Mouse (Mus musculus) gastrocnemius, adult 2 months (tissue): ENCODE data around the gene Irf5. TPM values are rescaled to one million over a fixed set of nuclear protein-coding genes. Genes with fewer than 3 reads are reported as not detected.

Source experiments
- DNase-seq: peaks from one replicate; pipeline ENCODE4 v3.0.0; 2022
- H3K27ac ChIP-seq: fragments of 200-600 bp; 2 replicates; pipeline ENCODE4 v1.8.1; 2022; ENCODE audit warnings: mild to moderate bottlenecking
- H3K4me3 ChIP-seq: fragments of 200-600 bp; 2 replicates; pipeline ENCODE4 v1.8.1; 2022; ENCODE audit warnings: mild to moderate bottlenecking, moderate library complexity
- CTCF ChIP-seq: fragments of 200-600 bp; IDR thresholded peaks from 2 replicates; pipeline ENCODE4 v1.8.1; 2022; ENCODE audit warnings: antibody characterized with exemption, mild to moderate bottlenecking, moderate library complexity
- intact Hi-C: fragments of 180-260 bp; cut with DNase I; formaldehyde crosslinking; loops from one replicate; pipeline ENCODE4 v1.15.1; 2025
- total RNA-seq, 2 experiments: library from RNA; stranded (reverse); gene quantifications; 2 replicates each; pipeline ENCODE4 v1.2.3; 2021

Irf5 gene
- total RNA-seq, 2 experiments from 2014 or later = 1.1 to 3.8 TPM

- Histone ChIP-seq H3K4me3 (peak within 1 kb of the TSS; percentile 72), H3K27ac (peak within 1 kb of the TSS; percentile 54; the same call in 1 of the 2 replicates)
- peak; percentile 55 for DNase-seq
- intact Hi-C loops = no loop called here
- no peak for TF ChIP-seq CTCF
Observed at GRCm38 (mm10) chr6:29507447-29508309, 18.7 kb upstream of the Irf5 start, which contains the start of gene Kcp. Gene Kcp, minus strand, starts transcription at chr6:29507952.

- intact Hi-C loops = no loop called here
- TF ChIP-seq CTCF = no peak
- H3K27ac ChIP-seq = peak overlapping the region; percentile 43; the same call in 1 of the 2 replicates
- peak; percentile 61 for DNase-seq
- H3K4me3 ChIP-seq = no peak overlapping the region
Observed at GRCm38 (mm10) chr6:29509086-29509485, 17.3 kb upstream of the Irf5 start.

DNA sequence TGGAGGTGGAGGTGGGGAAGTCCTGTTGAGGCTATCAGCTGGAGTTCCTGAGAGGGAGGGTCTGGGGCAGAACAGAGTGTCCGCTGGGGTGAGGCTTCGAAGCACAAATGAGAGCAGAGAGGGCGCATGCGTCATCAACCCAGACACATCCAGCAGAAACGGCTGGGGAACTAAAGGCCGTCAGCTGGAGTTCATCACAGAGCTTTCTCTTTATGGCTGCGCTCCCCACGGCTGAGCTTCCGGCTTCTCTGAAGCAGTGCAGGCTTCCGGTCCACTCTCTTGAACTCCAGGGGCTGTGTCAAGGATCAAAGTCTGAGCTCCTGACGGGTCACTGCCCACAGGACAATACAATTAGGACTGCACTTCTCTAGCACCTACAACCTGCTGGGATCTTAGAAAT is 13.1 kb upstream of the Irf5 start:
- intact Hi-C loops = no loop called here
- Histone ChIP-seq H3K27ac (peak overlapping the region; percentile 69), H3K4me3 (peak overlapping the region; percentile 50)
- peak; percentile 49 for DNase-seq
- TF ChIP-seq CTCF = no peak

DNA sequence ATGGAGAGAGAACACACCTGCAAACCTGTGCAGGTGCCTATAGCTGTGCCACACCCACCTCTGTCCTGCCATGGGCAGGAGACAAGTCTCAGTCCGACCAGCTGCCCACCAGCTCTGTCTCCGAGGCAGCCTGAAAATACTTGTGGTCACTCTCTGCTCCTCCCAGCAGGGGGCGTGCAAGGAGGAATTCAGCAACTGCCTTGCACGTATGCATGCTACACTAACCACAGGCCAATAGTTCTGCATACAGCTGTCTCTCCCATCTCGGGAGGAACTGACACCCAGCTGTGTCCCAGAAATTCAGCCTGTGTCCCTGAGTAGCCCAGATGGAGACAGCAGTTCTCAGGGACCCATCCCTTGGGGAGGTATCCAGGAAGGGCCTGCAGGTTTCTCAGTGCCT is 9.3 kb upstream of the Irf5 start:
- intact Hi-C loops = loop anchor here (2.0 kb wide), 1 partner anchor 132 kb away; no protein-coding TSS in a partner anchor
- Histone ChIP-seq H3K4me3 (no peak overlapping the region), H3K27ac (no peak overlapping the region)
- peak; percentile 86 for TF ChIP-seq CTCF
- DNase-seq = peak; percentile 81

- DNase-seq = no peak
- Histone ChIP-seq H3K27ac (no peak overlapping the region), H3K4me3 (no peak overlapping the region)
- TF ChIP-seq CTCF = no peak
- intact Hi-C loops = no loop called here
Observed at GRCm38 (mm10) chr6:29522626-29523300, 3.7 kb upstream of the Irf5 start.

- no peak for TF ChIP-seq CTCF
- Histone ChIP-seq H3K4me3 (no peak overlapping the region), H3K27ac (peak overlapping the region; percentile 12; the same call in 1 of the 2 replicates)
- intact Hi-C loops = no loop called here
- DNase-seq = no peak
Observed at GRCm38 (mm10) chr6:29523301-29524033, 3.0 kb upstream of the Irf5 start.

- intact Hi-C loops = no loop called here
- peak; percentile 38 for DNase-seq
- Histone ChIP-seq H3K4me3 (no peak overlapping the region), H3K27ac (no peak overlapping the region; the same call in 1 of the 2 replicates)
- TF ChIP-seq CTCF = no peak
Observed at GRCm38 (mm10) chr6:29524034-29524489, 2.4 kb upstream of the Irf5 start.

DNA sequence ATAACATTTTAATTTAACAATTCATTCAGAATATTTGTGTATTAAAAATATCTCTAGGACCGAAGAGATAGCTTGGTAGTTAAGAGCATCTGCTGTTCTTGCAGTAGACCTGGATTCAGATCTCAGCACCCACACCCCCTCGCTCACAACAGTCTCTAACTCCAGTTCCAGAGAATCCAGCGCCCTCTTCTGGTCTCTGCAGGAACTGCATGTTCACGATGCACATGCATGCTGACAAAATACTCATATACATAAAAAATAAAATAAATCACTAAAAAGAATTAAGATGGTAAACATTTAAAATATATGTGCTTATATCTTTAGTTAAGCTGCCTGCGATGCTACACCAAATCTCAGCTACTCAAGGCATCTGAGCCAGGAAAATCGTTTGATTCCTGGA is 1.2 kb upstream of the Irf5 start:
- TF ChIP-seq CTCF = peak; percentile 49
- DNase-seq = no peak
- no peak overlapping the region for H3K4me3 ChIP-seq
- H3K27ac ChIP-seq = no peak overlapping the region
- intact Hi-C loops = no loop called here

DNA sequence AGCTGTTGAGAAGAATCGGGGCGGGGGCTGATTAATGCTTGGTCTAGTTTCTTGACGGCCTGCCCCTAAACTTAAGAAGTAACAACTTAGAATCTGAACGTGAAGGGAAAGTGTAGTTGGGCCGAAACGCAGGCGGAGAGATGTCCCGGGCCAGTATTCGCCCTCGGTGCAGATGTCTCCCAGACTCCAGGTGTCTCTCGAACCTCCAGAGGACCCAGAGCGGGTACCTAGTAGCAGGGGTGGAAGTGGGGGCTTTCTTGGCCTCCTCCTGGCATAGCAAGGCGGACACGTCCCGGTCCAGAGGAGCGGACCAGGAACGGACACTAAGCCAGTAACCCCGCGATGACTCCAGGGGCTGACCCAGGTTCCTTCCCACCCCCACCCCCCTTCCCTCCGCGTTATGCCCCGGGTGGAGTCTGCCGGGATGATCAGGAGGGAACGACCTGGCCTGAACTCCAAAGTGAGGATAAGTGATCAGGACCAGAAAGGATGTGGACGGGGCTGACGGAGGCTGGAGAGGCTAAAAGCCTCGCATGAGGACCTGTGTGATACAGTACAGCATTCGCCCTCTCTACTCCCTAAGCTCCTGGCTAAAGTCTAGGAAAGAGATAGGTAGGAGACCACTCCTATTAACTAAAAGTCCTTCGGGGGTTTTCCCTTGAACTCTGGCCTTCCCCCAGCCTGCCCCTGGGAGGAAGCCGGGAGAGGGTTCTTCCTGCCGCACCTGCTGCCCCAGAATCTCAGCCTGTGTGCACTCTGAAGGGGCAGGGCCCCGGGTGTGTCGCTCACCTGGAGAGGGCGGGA is 1.1 kb downstream of the Irf5 start:
- intact Hi-C loops = no loop called here
- TF ChIP-seq CTCF = no peak
- no peak for DNase-seq
- Histone ChIP-seq H3K27ac (peak overlapping the region; percentile 68), H3K4me3 (peak overlapping the region; percentile 86)

DNA sequence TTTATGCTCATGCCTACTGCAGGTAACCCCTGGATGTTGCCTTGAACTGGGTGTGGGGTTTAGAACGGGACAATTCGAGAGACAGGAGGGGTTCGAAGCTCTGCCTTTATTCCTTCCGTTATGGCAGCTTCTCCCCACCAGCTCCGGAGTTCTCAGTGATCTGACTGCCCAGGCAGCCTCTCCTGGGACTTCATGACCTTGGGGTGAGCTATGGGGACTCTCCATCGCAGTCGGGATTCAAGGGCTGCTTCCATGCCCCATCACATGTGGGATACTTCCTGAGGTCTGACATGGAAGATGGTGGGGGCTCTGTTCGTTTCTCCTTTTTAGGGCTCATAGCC is 1.7 kb downstream of the Irf5 start:
- Histone ChIP-seq H3K4me3 (peak overlapping the region; percentile 86), H3K27ac (peak overlapping the region; percentile 46)
- intact Hi-C loops = no loop called here
- TF ChIP-seq CTCF = no peak
- DNase-seq = no peak

GRCm38 (mm10) chr6:29528561-29529443 is 2.4 kb downstream of the Irf5 start:
- no peak for TF ChIP-seq CTCF
- peak; percentile 54 for DNase-seq
- peak overlapping the region; percentile 46; the same call in 1 of the 2 replicates for H3K27ac ChIP-seq
- H3K4me3 ChIP-seq = peak overlapping the region; percentile 86
- intact Hi-C loops = no loop called here
